Mouse (Mus musculus) megakaryocyte, embryonic 14.5 days (primary cell): ENCODE measurements around the gene Ralb.

Experiments
- FLI1 ChIP-seq: IDR thresholded peaks from 2 replicates; pipeline ENCODE4 v1.6.1; 2012; ENCODE audit warnings: low read length, inconsistent platforms, mixed read lengths
- GATA1 ChIP-seq: IDR thresholded peaks from 3 replicates; pipeline ENCODE4 v1.6.1; 2012; ENCODE audit warnings: mixed read lengths, low read length, inconsistent platforms, borderline replicate concordance

- no peak for TF ChIP-seq FLI1
- TF ChIP-seq GATA1 = no peak
Measured at GRCm38 (mm10) chr1:119502729-119503128, 1.9 kb downstream of the Ralb start.
